Mouse (Mus musculus): ENCODE results near the gene Myoz1. TPM values are rescaled to one million over a fixed set of nuclear protein-coding genes. Genes with fewer than 3 reads are reported as not detected.
"Not testable (repeated sequence)": the region's sequence is repeated elsewhere in the genome, so short reads cannot be mapped to it uniquely, and the experiment has no call there.

Myoz1 gene
- polyA plus RNA-seq, 1 experiment from 2014 or later = not detected

GRCm38 (mm10) chr14:20651722-20652256 lies 4.6 kb downstream of the Myoz1 start:
- no peaks in the 10 kb centered on the region for H3K4me1 ChIP-seq (replicated peaks)
- WGBS = 76% methylated on average over 4 of the region's 4 CpGs
- no peaks in the 10 kb centered on the region for H3K9me3 ChIP-seq
- H3K36me3 ChIP-seq = no peaks in the 10 kb centered on the region
- no peak for ATAC-seq (ENCODE audit: low FRiP score, low read depth)
- no peak overlapping the region for H3K4me3 ChIP-seq
- H3K27ac ChIP-seq (replicated peaks) = no peak overlapping the region
- no peak overlapping the region for H3K4me2 ChIP-seq
- H3K27me3 ChIP-seq = no peaks in the 10 kb centered on the region
- H3K9ac ChIP-seq = no peak overlapping the region

GRCm38 (mm10) chr14:20651000-20651399 lies 5.3 kb downstream of the Myoz1 start:
- H3K27ac ChIP-seq (replicated peaks) = no peak overlapping the region
- H3K9me3 ChIP-seq = no peaks in the 10 kb centered on the region
- H3K4me2 ChIP-seq = no peak overlapping the region
- ATAC-seq (ENCODE audit: low FRiP score, low read depth) = no peak
- H3K4me1 ChIP-seq (replicated peaks) = no peaks in the 10 kb centered on the region
- WGBS = 89% methylated on average over 2 of the region's 2 CpGs
- no peaks in the 10 kb centered on the region for H3K27me3 ChIP-seq
- H3K4me3 ChIP-seq = no peak overlapping the region
- no peak overlapping the region for H3K9ac ChIP-seq
- no peaks in the 10 kb centered on the region for H3K36me3 ChIP-seq

GRCm38 (mm10) chr14:20646381-20646780 lies 10.0 kb downstream of the Myoz1 start:
- Histone ChIP-seq H3K4me2 (no peak overlapping the region), H3K36me3 (no peaks in the 10 kb centered on the region), H3K9me3 (no peaks in the 10 kb centered on the region), H3K27me3 (no peaks in the 10 kb centered on the region), H3K4me3 (no peak overlapping the region), H3K9ac (no peak overlapping the region), H3K4me1 (replicated peaks) (peaks cover 8% of the 10 kb centered on the region), H3K27ac (replicated peaks) (no peak overlapping the region)
- ATAC-seq (ENCODE audit: low FRiP score, low read depth) = no peak

- Histone ChIP-seq H3K4me3 (no peak overlapping the region), H3K9me3 (no peaks in the 10 kb centered on the region), H3K4me2 (no peak overlapping the region), H3K27ac (replicated peaks) (no peak overlapping the region), H3K36me3 (no peaks in the 10 kb centered on the region), H3K27me3 (no peaks in the 10 kb centered on the region), H3K9ac (no peak overlapping the region), H3K4me1 (replicated peaks) (peaks cover 9% of the 10 kb centered on the region)
- no peak for ATAC-seq (ENCODE audit: low FRiP score, low read depth)
- 32% methylated on average over 3 of the region's 3 CpGs for WGBS
Measured at GRCm38 (mm10) chr14:20645547-20645946, 10.8 kb downstream of the Myoz1 start.

GRCm38 (mm10) chr14:20641438-20641875 lies 14.9 kb downstream of the Myoz1 start:
- Histone ChIP-seq H3K9me3 (no peaks in the 10 kb centered on the region), H3K27ac (replicated peaks) (peak overlapping the region; percentile 94), H3K9ac (peak overlapping the region; percentile 82), H3K4me2 (peak overlapping the region; percentile 90), H3K4me3 (peak overlapping the region; percentile 98), H3K27me3 (no peaks in the 10 kb centered on the region), H3K4me1 (replicated peaks) (peaks cover 24% of the 10 kb centered on the region), H3K36me3 (no peaks in the 10 kb centered on the region)
- 16% methylated on average over 10 of the region's 10 CpGs for WGBS
- no peak for ATAC-seq (ENCODE audit: low FRiP score, low read depth)

- H3K27me3 ChIP-seq = no peaks in the 10 kb centered on the region
- H3K4me1 ChIP-seq (replicated peaks) = peaks cover 24% of the 10 kb centered on the region
- H3K27ac ChIP-seq (replicated peaks) = peak within 1 kb of the TSS; percentile 94
- peak within 1 kb of the TSS; percentile 90 for H3K4me2 ChIP-seq
- H3K36me3 ChIP-seq = no peaks in the 10 kb centered on the region
- H3K4me3 ChIP-seq = peak within 1 kb of the TSS; percentile 98
- under 1% methylated on average over 73 of the region's 73 CpGs for WGBS
- H3K9ac ChIP-seq = peak within 1 kb of the TSS; percentile 82
- H3K9me3 ChIP-seq = no peaks in the 10 kb centered on the region
- peak; percentile 97 for ATAC-seq (ENCODE audit: low FRiP score, low read depth)
Measured at GRCm38 (mm10) chr14:20640644-20641437, 15.5 kb downstream of the Myoz1 start, which contains the start of gene Usp54. Gene Usp54 (minus strand): TSS chr14:20641063.

GRCm38 (mm10) chr14:20639918-20640619 lies 16.3 kb downstream of the Myoz1 start:
- ATAC-seq (ENCODE audit: low FRiP score, low read depth) = peak; percentile 64
- WGBS = under 1% methylated on average over 16 of the region's 16 CpGs
- Histone ChIP-seq H3K27ac (replicated peaks) (peak overlapping the region; percentile 94), H3K9ac (peak overlapping the region; percentile 82), H3K36me3 (no peaks in the 10 kb centered on the region), H3K4me2 (peak overlapping the region; percentile 90), H3K4me1 (replicated peaks) (peaks cover 24% of the 10 kb centered on the region), H3K9me3 (no peaks in the 10 kb centered on the region), H3K27me3 (no peaks in the 10 kb centered on the region), H3K4me3 (peak overlapping the region; percentile 98)

GRCm38 (mm10) chr14:20638702-20639101 lies 17.6 kb downstream of the Myoz1 start:
- Histone ChIP-seq H3K9me3 (no peaks in the 10 kb centered on the region), H3K36me3 (no peaks in the 10 kb centered on the region), H3K4me1 (replicated peaks) (peaks cover 24% of the 10 kb centered on the region), H3K4me2 (no peak overlapping the region), H3K27ac (replicated peaks) (no peak overlapping the region), H3K9ac (no peak overlapping the region), H3K27me3 (no peaks in the 10 kb centered on the region), H3K4me3 (no peak overlapping the region)
- ATAC-seq (ENCODE audit: low FRiP score, low read depth) = no peak
- WGBS = 94% methylated on average over 6 of the region's 6 CpGs

GRCm38 (mm10) chr14:20637818-20638574 lies 18.3 kb downstream of the Myoz1 start:
- H3K9ac ChIP-seq = no peak overlapping the region
- 91% methylated on average over 2 of the region's 2 CpGs for WGBS
- ATAC-seq (ENCODE audit: low FRiP score, low read depth) = no peak
- H3K36me3 ChIP-seq = no peaks in the 10 kb centered on the region
- H3K27ac ChIP-seq (replicated peaks) = no peak overlapping the region
- peaks cover 24% of the 10 kb centered on the region for H3K4me1 ChIP-seq (replicated peaks)
- H3K4me2 ChIP-seq = no peak overlapping the region
- no peaks in the 10 kb centered on the region for H3K9me3 ChIP-seq
- no peak overlapping the region for H3K4me3 ChIP-seq
- no peaks in the 10 kb centered on the region for H3K27me3 ChIP-seq

- not testable (repeated sequence) for H3K27me3 ChIP-seq, H3K9me3 ChIP-seq
- peaks cover 22% of the 10 kb centered on the region for H3K4me1 ChIP-seq (replicated peaks)
Measured at GRCm38 (mm10) chr14:20636968-20637367, 19.4 kb downstream of the Myoz1 start.

GRCm38 (mm10) chr14:20635546-20635945 lies 20.8 kb downstream of the Myoz1 start:
- no peak for ATAC-seq (ENCODE audit: low FRiP score, low read depth)
- WGBS = 95% methylated on average over 2 of the region's 2 CpGs
- Histone ChIP-seq H3K36me3 (no peaks in the 10 kb centered on the region), H3K4me2 (no peak overlapping the region), H3K9ac (no peak overlapping the region), H3K27ac (replicated peaks) (no peak overlapping the region), H3K4me1 (replicated peaks) (peaks cover 15% of the 10 kb centered on the region; the same call in 1 of the 2 replicates), H3K9me3 (no peaks in the 10 kb centered on the region), H3K4me3 (no peak overlapping the region), H3K27me3 (no peaks in the 10 kb centered on the region)

More at GRCm38 (mm10) chr14:20636968-20637367, 19.4 kb downstream of the Myoz1 start:
- H3K4me2 ChIP-seq; H3K9ac ChIP-seq; ATAC-seq (ENCODE audit: low FRiP score, low read depth); H3K27ac ChIP-seq (replicated peaks); H3K4me3 ChIP-seq; H3K36me3 ChIP-seq: not testable (repeated sequence)
- WGBS = 94% methylated on average over 3 of the region's 3 CpGs

Data from hindbrain, embryonic 15.5 days (tissue).